Mouse (Mus musculus) stomach, postnatal 0 days (tissue): ENCODE data around the gene Kif5c. TPM values are rescaled to one million over a fixed set of nuclear protein-coding genes. Genes with fewer than 3 reads are reported as not detected.

Source experiments
- ATAC-seq: fragments of 200-750 bp; cut with Nextera tagmentation; 2 replicates; pipeline ENCODE4 v1.8.0; 2017; ENCODE audit not compliant: low FRiP score, low TSS enrichment
- DNase-seq: peaks from one replicate; pipeline ENCODE4 v3.0.0-alpha.2; 2016; ENCODE audit warnings: low spot score
- H3K27ac ChIP-seq: fragments of 300-500 bp; sonication (generic); replicated peaks from 2 replicates; pipeline ENCODE4 v1.5.1; 2014; ENCODE audit warnings: mild to moderate bottlenecking, control low read depth
- H3K27me3 ChIP-seq: fragments of 300-500 bp; sonication (generic); 2 replicates; pipeline ENCODE4 v1.6.1; 2014; ENCODE audit warnings: low read length; ENCODE audit not compliant: control insufficient read depth, insufficient read depth
- H3K36me3 ChIP-seq: fragments of 300-500 bp; sonication (generic); 2 replicates; pipeline ENCODE4 v1.6.1; 2014; ENCODE audit warnings: low read length, mixed read lengths; ENCODE audit not compliant: control insufficient read depth, insufficient read depth
- H3K4me1 ChIP-seq: fragments of 300-500 bp; sonication (generic); replicated peaks from 2 replicates; pipeline ENCODE4 v1.6.1; 2014; ENCODE audit warnings: antibody characterized with exemption; ENCODE audit not compliant: control insufficient read depth, insufficient read depth
- H3K4me2 ChIP-seq: fragments of 300-500 bp; sonication (generic); replicated peaks from 2 replicates; pipeline ENCODE4 v1.6.1; 2014; ENCODE audit warnings: low read depth, mild to moderate bottlenecking, control low read depth, moderate library complexity
- H3K4me3 ChIP-seq: fragments of 300-500 bp; sonication (generic); 2 replicates; pipeline ENCODE4 v1.5.1; 2014; ENCODE audit warnings: low read depth, low read length, control low read depth
- H3K9ac ChIP-seq: fragments of 300-500 bp; sonication (generic); 2 replicates; pipeline ENCODE4 v1.6.1; 2014; ENCODE audit warnings: mild to moderate bottlenecking, low read length, control low read depth, mixed read lengths
- H3K9me3 ChIP-seq: fragments of 300-500 bp; sonication (generic); 2 replicates; pipeline ENCODE4 v1.6.1; 2016; ENCODE audit warnings: low read length; ENCODE audit not compliant: control insufficient read depth
- CTCF ChIP-seq: IDR thresholded peaks from 2 replicates; pipeline ENCODE4 v1.5.1; 2016; ENCODE audit warnings: antibody characterized with exemption, low read depth, mild to moderate bottlenecking, moderate library complexity
- EP300 ChIP-seq: optimal IDR thresholded peaks from 2 replicates; pipeline ENCODE3; 2016; ENCODE audit warnings: antibody characterized with exemption
- WGBS: fragments of 180-500 bp; shearing (Covaris S2); extraction: QIAGEN DNeasy Blood & Tissue Kit; methylation state at CpG from one replicate; pipeline ENCODE4 v1.1.7; 2014; 5-methylcytosine and 5-hydroxymethylcytosine counted together
- polyA plus RNA-seq: library from polyadenylated mRNA; unstranded; fragments of >200 nt; fragmentation: Nextera tagmentation; extraction: Ambion mirVana; gene quantifications from 2 replicates; pipeline ENCODE4 v1.2.1, GENCODE M21; 2015

Gene Kif5c
- polyA plus RNA-seq, 1 experiment from 2014 or later, result 2.8 TPM

GRCm38 (mm10) chr2:49616765-49617164, 2.3 kb upstream of the Kif5c start:
- 80% methylated on average over 3 of the region's 3 CpGs for WGBS
- DNase-seq, result no peak
- Histone ChIP-seq H3K4me2 (no peak overlapping the region), H3K27ac (no peak overlapping the region), H3K27me3 (peaks cover 4% of the 10 kb centered on the region; the same call in 1 of the 2 replicates), H3K4me3 (no peak overlapping the region), H3K9ac (no peak overlapping the region), H3K36me3 (no peaks in the 10 kb centered on the region), H3K4me1 (0 out of 2 replicates have a peak, but pooled peaks cover 2% of the 10 kb centered on the region), H3K9me3 (no peaks in the 10 kb centered on the region)
- ATAC-seq, result no peak
- no peak for TF ChIP-seq EP300

- peak overlapping the region; percentile 91 for H3K4me2 ChIP-seq
- ATAC-seq (peak; percentile 27; the same call in 1 of the 2 replicates), DNase-seq (no peak)
- H3K9me3 ChIP-seq, result no peaks in the 10 kb centered on the region
- peaks cover 4% of the 10 kb centered on the region; the same call in 1 of the 2 replicates for H3K27me3 ChIP-seq
- no peaks in the 10 kb centered on the region for H3K36me3 ChIP-seq
- TF ChIP-seq CTCF (no peak), EP300 (no peak)
- peak overlapping the region; percentile 58 for H3K4me3 ChIP-seq
- H3K4me1 ChIP-seq, result 0 out of 2 replicates have a peak, but pooled peaks cover 2% of the 10 kb centered on the region
- WGBS, result 3% methylated on average over 33 of the region's 33 CpGs
- H3K9ac ChIP-seq, result 0 out of 2 replicates have a peak overlapping the region, but pooled peaks have one; percentile 27
- H3K27ac ChIP-seq, result no peak overlapping the region
Measured at GRCm38 (mm10) chr2:49619719-49620522, 823 bp downstream of the Kif5c start.

DNA sequence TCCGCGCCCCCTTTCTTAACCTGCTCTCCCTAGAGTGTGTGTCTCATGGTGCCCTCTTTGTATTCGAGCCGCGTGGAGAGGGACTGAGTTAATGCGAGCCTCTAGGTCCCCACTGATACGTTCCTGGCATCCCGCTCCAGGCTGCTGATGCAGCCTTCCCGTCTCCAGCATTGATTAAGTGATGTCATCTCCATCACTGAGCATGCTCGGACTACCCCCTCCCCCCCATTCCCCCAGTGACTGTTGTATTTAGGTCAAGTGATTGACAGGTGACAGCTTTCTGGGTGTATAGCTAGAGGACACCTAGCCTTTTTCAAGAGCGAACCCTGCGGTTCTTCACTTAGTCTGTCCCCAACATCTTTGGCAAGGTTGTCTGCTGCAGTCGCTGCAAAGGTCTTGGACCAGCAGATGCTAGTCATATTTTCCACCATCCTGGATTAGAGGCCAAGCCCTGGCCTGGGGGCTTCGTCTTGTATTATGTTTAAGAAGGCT, 1.6 kb downstream of the Kif5c start:
- no peak overlapping the region for H3K4me2 ChIP-seq

GRCm38 (mm10) chr2:49621234-49621633, 2.1 kb downstream of the Kif5c start:
- no peak for ATAC-seq
- H3K4me1 ChIP-seq, result 0 out of 2 replicates have a peak, but pooled peaks cover 2% of the 10 kb centered on the region

More for the DNA sequence above, 1.6 kb downstream of the Kif5c start:
- H3K27ac ChIP-seq, result no peak overlapping the region
- ATAC-seq (no peak), DNase-seq (no peak)
- H3K4me3 ChIP-seq, result no peak overlapping the region
- no peaks in the 10 kb centered on the region for H3K9me3 ChIP-seq
- TF ChIP-seq CTCF, result no peak
- no peak for TF ChIP-seq EP300
- H3K4me1 ChIP-seq, result 0 out of 2 replicates have a peak, but pooled peaks cover 2% of the 10 kb centered on the region
- 30% methylated on average over 14 of the region's 14 CpGs for WGBS
- H3K27me3 ChIP-seq, result peaks cover 4% of the 10 kb centered on the region; the same call in 1 of the 2 replicates
- H3K9ac ChIP-seq, result no peak overlapping the region
- no peaks in the 10 kb centered on the region for H3K36me3 ChIP-seq

DNA sequence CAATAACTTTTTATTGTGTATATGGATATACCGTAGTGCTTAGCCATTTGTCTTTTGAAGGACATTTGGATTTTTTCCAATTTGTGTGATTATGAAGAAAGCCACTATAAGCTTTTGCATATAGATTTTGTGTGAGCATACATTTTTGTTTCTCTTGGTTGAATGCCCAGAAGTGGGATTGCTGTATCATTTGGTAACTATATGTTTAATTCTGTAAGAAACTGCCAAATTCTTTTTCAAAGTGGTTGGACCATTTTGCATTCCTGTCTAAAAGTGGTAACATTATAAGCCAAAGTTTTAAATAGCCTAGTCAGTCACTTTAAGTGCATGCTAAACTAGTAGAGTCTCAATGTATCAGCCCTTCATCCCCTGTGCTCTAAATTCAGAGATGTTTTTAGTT, 6.5 kb downstream of the Kif5c start:
- no peak overlapping the region for H3K4me3 ChIP-seq
- H3K27me3 ChIP-seq, result no peaks in the 10 kb centered on the region
- H3K9me3 ChIP-seq, result no peaks in the 10 kb centered on the region
- no peaks in the 10 kb centered on the region for H3K36me3 ChIP-seq
- H3K4me1 ChIP-seq, result no peaks in the 10 kb centered on the region
- H3K27ac ChIP-seq, result no peak overlapping the region
- no peak overlapping the region for H3K9ac ChIP-seq
- TF ChIP-seq CTCF, result no peak
- no peak for TF ChIP-seq EP300
- WGBS, result 50% methylated on average over 1 of the region's 1 CpGs
- ATAC-seq, result no peak
- DNase-seq, result no peak
- no peak overlapping the region for H3K4me2 ChIP-seq

More at GRCm38 (mm10) chr2:49621234-49621633, 2.1 kb downstream of the Kif5c start:
- WGBS, result 63% methylated on average over 1 of the region's 1 CpGs
- Histone ChIP-seq H3K27me3 (peaks cover 4% of the 10 kb centered on the region; the same call in 1 of the 2 replicates), H3K4me3 (no peak overlapping the region), H3K9me3 (no peaks in the 10 kb centered on the region), H3K4me2 (no peak overlapping the region), H3K27ac (no peak overlapping the region), H3K9ac (no peak overlapping the region), H3K36me3 (no peaks in the 10 kb centered on the region)
- DNase-seq, result no peak
- no peak for TF ChIP-seq EP300
- TF ChIP-seq CTCF, result no peak

GRCm38 (mm10) chr2:49627611-49628010, 8.5 kb downstream of the Kif5c start:
- ATAC-seq (no peak), DNase-seq (no peak)
- Histone ChIP-seq H3K36me3 (no peaks in the 10 kb centered on the region), H3K9ac (no peak overlapping the region), H3K9me3 (no peaks in the 10 kb centered on the region), H3K4me3 (no peak overlapping the region), H3K4me2 (no peak overlapping the region), H3K27ac (no peak overlapping the region), H3K27me3 (no peaks in the 10 kb centered on the region), H3K4me1 (no peaks in the 10 kb centered on the region)
- WGBS, result 52% methylated on average over 7 of the region's 7 CpGs
- TF ChIP-seq CTCF (no peak), EP300 (no peak)
